ENCODE assay signal across 14 mouse cellular contexts in genomic region chr13:42927778-42928177, GRCm38 (mm10).
"Had no signal": no experiment of that assay in that cellular context is flagged by ENCODE, and none has a peak within 500 bp of the region (broad histone marks: within the 10 kb centered on the region; RNA-seq: fewer than 3 reads in every experiment).

No protein-coding gene starts in this region.

- H3K27ac ChIP-seq: limb, embryonic 12.5 days; liver, embryonic 13.5 days; lung, embryonic 15.5 days; macrophage; midbrain, embryonic 13.5 days; neural tube, embryonic 15.5 days had no signal

- ATAC-seq: liver, postnatal 0 days; midbrain, embryonic 13.5 days had no signal

- H3K4me1 ChIP-seq: liver, embryonic 13.5 days; lung, embryonic 15.5 days; midbrain, embryonic 13.5 days; neural tube, embryonic 15.5 days had no signal

- H3K9me3 ChIP-seq: lung, embryonic 15.5 days had no signal

- H3K9ac ChIP-seq: limb, embryonic 12.5 days; liver, embryonic 13.5 days; liver, postnatal 0 days; lung, embryonic 15.5 days; midbrain, embryonic 13.5 days; neural tube, embryonic 15.5 days had no signal

- H3K4me3 ChIP-seq: limb, embryonic 12.5 days; liver, embryonic 13.5 days; lung, embryonic 15.5 days; midbrain, embryonic 13.5 days; myocyte; neural tube, embryonic 15.5 days had no signal

- H3K27me3 ChIP-seq: limb, embryonic 12.5 days; liver, embryonic 13.5 days; lung, embryonic 15.5 days; midbrain, embryonic 13.5 days had no signal

- DNase-seq: kidney, adult 18-20 months; kidney, postnatal 14 days; layer of hippocampus, postnatal 36 days; liver; liver, embryonic 13.5 days; liver, postnatal 0 days; lung, postnatal 14 days; thymus, postnatal 4 days had no signal

- H3K36me3 ChIP-seq: limb, embryonic 12.5 days; liver, embryonic 13.5 days; lung, embryonic 15.5 days; midbrain, embryonic 13.5 days; neural tube, embryonic 15.5 days had no signal

- H3K4me2 ChIP-seq: limb, embryonic 12.5 days; liver, embryonic 13.5 days; lung, embryonic 15.5 days; midbrain, embryonic 13.5 days; neural tube, embryonic 15.5 days had no signal
